In the genomic region with DNA sequence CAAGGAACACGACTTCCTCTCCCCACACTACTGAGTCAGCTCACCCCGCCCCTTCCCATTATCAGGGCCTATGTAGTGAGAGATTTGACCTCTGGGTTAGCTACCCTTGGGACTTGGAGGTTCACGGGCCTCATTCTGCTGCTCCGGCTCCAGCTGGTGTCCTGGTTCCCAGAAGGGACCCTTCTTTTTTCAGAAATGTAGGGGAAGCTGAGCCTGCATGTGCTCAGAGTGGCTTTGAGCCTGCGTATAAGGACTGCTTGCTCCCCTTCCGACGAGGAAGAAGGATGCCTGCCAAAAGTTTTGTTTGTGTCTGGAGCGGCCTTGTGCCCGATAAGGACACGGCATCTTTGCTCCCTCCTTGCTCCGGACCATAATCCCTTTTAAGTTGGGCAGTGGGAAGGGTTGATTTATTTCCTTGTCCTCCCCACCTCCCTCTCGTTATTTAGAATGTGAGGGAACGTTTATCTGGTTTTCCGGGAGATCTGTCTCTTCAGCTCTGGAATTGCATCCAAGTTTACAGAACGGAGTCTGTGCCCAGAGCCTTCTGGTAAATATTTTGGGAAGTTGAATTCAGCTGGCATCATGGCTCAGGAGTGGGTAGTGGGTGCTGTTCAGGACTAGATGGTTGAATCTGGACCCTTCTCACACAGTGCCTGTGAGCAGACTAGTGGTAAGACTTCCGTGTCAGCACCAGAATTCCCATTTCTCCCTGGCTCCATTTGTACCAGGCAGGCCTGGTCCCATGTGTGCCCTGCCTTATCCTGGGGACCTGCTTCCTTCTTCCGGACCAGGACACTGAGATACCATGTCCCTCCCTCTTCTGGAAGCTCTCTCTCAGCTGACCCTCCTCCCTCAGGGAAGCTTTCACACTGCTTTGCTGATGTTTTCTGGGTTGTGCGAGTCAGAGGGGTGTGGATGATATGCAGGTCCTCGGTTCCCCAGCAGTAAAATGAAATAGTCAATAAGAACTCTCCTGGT, we compare ENCODE assay signal across 10 mouse cellular contexts. TPM values are rescaled to one million over a fixed set of nuclear protein-coding genes. Genes with fewer than 3 reads are reported as not detected.
DNase-seq lines count a peak whose midpoint lies in the region; ATAC-seq lines count a peak whose summit lies in the region.
"Had no signal": no experiment of that assay in that cellular context is flagged by ENCODE, and none has a peak within 500 bp of the region (broad histone marks: within the 10 kb centered on the region; RNA-seq: fewer than 3 reads in every experiment).

No protein-coding gene starts in this region.

- DNase-seq in frontal cortex, adult 2 months (ENCODE audit: extremely low spot score in 1 of 2, low spot score in 1 of 2): no peak
- DNase-seq in adrenal gland, postnatal 36 days: peak; percentile 52 to 64
- no peak for DNase-seq in embryo, embryonic 10.5 days (ENCODE audit: low spot score)
- DNase-seq in cerebellum, adult 9-10 months: no peak
- no peak for DNase-seq in MN1 (ENCODE audit: low spot score)

- H3K36me3 ChIP-seq in hindbrain, embryonic 13.5 days: no peaks in the 10 kb centered on the region
- H3K36me3 ChIP-seq in lung, embryonic 16.5 days (ENCODE audit: control insufficient read depth, insufficient read depth, low read length): 0 out of 2 replicates have a peak, but pooled peaks cover 2% of the 10 kb centered on the region
- H3K36me3 ChIP-seq: hindbrain, embryonic 15.5 days; midbrain, embryonic 12.5 days had no signal

- H3K27me3 ChIP-seq in hindbrain, embryonic 13.5 days: no peaks in the 10 kb centered on the region
- no peaks in the 10 kb centered on the region for H3K27me3 ChIP-seq in lung, embryonic 16.5 days (ENCODE audit: control insufficient read depth, insufficient read depth, low read depth, low read length)
- H3K27me3 ChIP-seq: hindbrain, embryonic 15.5 days; midbrain, embryonic 12.5 days had no signal

- no peak overlapping the region for H3K4me2 ChIP-seq in hindbrain, embryonic 13.5 days
- 0 out of 2 replicates have a peak overlapping the region, but pooled peaks have one; percentile 33 for H3K4me2 ChIP-seq in lung, embryonic 16.5 days (ENCODE audit: low read depth, low read length)
- H3K4me2 ChIP-seq: hindbrain, embryonic 15.5 days; midbrain, embryonic 12.5 days had no signal

- peak; percentile 41 for ATAC-seq in frontal cortex, adult (ENCODE audit: low TSS enrichment)
- no peak for ATAC-seq in hindbrain, embryonic 13.5 days (ENCODE audit: low FRiP score)
- peak; percentile 78 for ATAC-seq in lung, embryonic 16.5 days (ENCODE audit: low read depth)

- no peak overlapping the region for H3K4me3 ChIP-seq in hindbrain, embryonic 13.5 days
- H3K4me3 ChIP-seq in lung, embryonic 16.5 days (ENCODE audit: low read length): no peak overlapping the region
- H3K4me3 ChIP-seq: hindbrain, embryonic 15.5 days; midbrain, embryonic 12.5 days had no signal

- WGBS in hindbrain, embryonic 13.5 days: 63% methylated on average over 19 of the region's 19 CpGs
- WGBS in lung, embryonic 16.5 days: 34% methylated on average over 19 of the region's 19 CpGs

- no peak overlapping the region for H3K27ac ChIP-seq in hindbrain, embryonic 13.5 days
- peak overlapping the region; percentile 92 for H3K27ac ChIP-seq in lung, embryonic 16.5 days (ENCODE audit: low read length)
- H3K27ac ChIP-seq: hindbrain, embryonic 15.5 days; midbrain, embryonic 12.5 days had no signal

- H3K9me3 ChIP-seq in hindbrain, embryonic 13.5 days: no peaks in the 10 kb centered on the region
- no peaks in the 10 kb centered on the region for H3K9me3 ChIP-seq in lung, embryonic 16.5 days (ENCODE audit: control insufficient read depth, low read length)
- H3K9me3 ChIP-seq: hindbrain, embryonic 15.5 days; midbrain, embryonic 12.5 days had no signal

- H3K4me1 ChIP-seq in hindbrain, embryonic 13.5 days (replicated peaks): peaks cover 25% of the 10 kb centered on the region
- H3K4me1 ChIP-seq in lung, embryonic 16.5 days (replicated peaks; ENCODE audit: control insufficient read depth, insufficient read depth, low read length): peaks cover 42% of the 10 kb centered on the region
- H3K4me1 ChIP-seq: midbrain, embryonic 12.5 days had no signal

- 0 out of 2 replicates have a peak overlapping the region, but pooled peaks have one; percentile 9 for H3K9ac ChIP-seq in hindbrain, embryonic 13.5 days
- H3K9ac ChIP-seq in lung, embryonic 16.5 days (ENCODE audit: low read length): 0 out of 2 replicates have a peak overlapping the region, but pooled peaks have one; percentile 17
- H3K9ac ChIP-seq: hindbrain, embryonic 15.5 days; midbrain, embryonic 12.5 days had no signal

RNA-seq across cellular contexts. Expression of a gene that starts 17.1 kb away (rescaled TPM):
- polyA plus RNA-seq in frontal cortex, adult 2 months (2012; rRNA removed): 23.1 and 26.6 TPM in 2 replicates
- 10 to 100 TPM; 40.8 to 51.1 TPM for total RNA-seq in adrenal gland, postnatal 36 days (2021)
- 53.8 and 76.0 TPM in 2 replicates for polyA plus RNA-seq in hindbrain, embryonic 13.5 days (2015; fragmentation: Nextera tagmentation; extraction: Ambion mirVana)
- polyA plus RNA-seq in lung, embryonic 16.5 days (2015; fragmentation: Nextera tagmentation; extraction: Ambion mirVana): 49.6 and 54.2 TPM in 2 replicates

Comparison
In these comparisons a context has a peak if more than half of its experiments do, and no peak if none do; other contexts are left out.
1. DNase-seq: peak in adrenal gland, postnatal 36 days (2 of 2); none in frontal cortex, adult 2 months (0 of 2), embryo, embryonic 10.5 days (single experiment), cerebellum, adult 9-10 months (single experiment) and MN1 (single experiment).